Mouse (Mus musculus): ENCODE results near the gene Cdk2ap2.

DNA sequence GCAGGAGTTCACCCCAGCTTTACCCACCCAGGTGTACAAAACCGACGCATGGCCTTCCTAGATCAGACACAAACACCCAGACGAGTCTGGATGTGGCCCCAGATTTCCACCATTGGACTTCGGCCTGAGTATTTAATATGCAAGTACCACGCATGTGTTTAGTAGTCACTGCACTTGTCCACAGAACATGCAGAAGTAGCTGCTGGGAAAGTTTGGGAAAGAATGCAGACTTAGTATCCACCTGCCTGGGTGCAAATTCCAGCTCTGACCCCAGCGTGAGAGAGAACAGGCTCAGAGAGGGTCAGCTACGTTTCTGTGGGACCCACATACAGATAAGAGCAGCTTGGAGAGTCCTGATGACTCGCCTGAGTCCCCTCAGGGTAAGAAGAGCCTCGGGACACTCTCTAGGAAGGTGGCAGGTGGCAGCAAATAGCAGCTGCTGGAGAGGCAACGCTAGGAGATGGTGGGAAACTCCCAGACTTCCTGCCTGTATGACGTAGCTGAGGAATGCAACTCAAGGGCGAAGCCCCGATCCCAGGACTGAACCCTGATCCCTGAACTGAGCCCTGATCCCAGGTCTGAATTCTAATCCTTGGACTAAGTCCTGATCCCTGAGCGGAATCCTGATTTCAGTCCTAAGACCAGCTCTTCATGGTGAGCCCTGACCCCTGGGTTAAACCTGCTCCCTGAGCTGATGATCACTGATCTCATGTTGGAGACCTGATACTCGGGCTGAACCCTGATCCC lies 40.9 kb upstream of the Cdk2ap2 start:
- TF ChIP-seq CTCF (IDR thresholded peaks at IDR 0.05; ENCODE audit: borderline replicate concordance, insufficient read depth, low read length): no peak
- TF ChIP-seq POLR2A (IDR thresholded peaks at IDR 0.05; ENCODE audit: low read depth, low read length): no peak

All from embryonic fibroblast, embryonic 13.5 days (primary cell).